Mouse (Mus musculus): ENCODE measurements around the gene Vmn1r42. TPM values are rescaled to one million over a fixed set of nuclear protein-coding genes. Genes with fewer than 3 reads are reported as not detected.
A peak's percentile ranks its signal among the peaks of the same experiment; 100 is the strongest.
"Not testable (repeated sequence)": the region's sequence is repeated elsewhere in the genome, so short reads cannot be mapped to it uniquely, and the experiment has no call there.

The Vmn1r42 gene
- not detected in 2 replicates for total RNA-seq (2014; rRNA removed)
- polyA plus RNA-seq (2015; fragmentation: Nextera tagmentation; extraction: Ambion mirVana) = not detected in 2 replicates

DNA sequence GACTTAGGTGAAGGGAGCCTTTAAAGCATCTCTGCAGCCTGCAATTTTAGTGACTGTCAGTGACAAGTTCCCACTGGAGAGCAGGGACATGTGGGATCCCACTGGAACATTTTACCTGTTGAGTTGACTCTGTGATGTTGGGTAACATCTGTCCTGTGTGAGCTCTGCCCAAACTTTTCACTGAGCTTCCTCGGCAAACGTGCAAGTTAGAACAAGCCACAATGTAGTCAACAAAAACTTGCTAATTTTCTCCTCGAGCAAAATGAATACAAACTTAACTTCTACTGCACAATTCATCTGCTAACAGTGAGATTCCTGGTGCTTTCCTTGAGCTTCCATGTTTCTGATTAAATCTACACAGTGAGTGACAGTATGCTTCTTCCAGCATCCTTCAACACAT lies at the start of gene Vmn1r42, which contains the start of gene Vmn1r43:
Vmn1r42 (minus strand) TSS at position 101 of the 400 bp plus-strand sequence.
Vmn1r43 (minus strand) TSS at position 101 of the 400 bp plus-strand sequence.
- H3K27me3 ChIP-seq (ENCODE audit: insufficient read depth, low read length); H3K4me2 ChIP-seq (ENCODE audit: low read depth); H3K4me1 ChIP-seq (ENCODE audit: insufficient read depth); H3K9me3 ChIP-seq (ENCODE audit: low read length); H3K27ac ChIP-seq (ENCODE audit: low read depth, low read length); ATAC-seq; H3K36me3 ChIP-seq (ENCODE audit: insufficient read depth); DNase-seq; H3K4me3 ChIP-seq (ENCODE audit: low read depth, low read length); H3K9ac ChIP-seq: not testable (repeated sequence)
- WGBS = 81% methylated on average over 3 of the region's 3 CpGs

GRCm38 (mm10) chr6:89883812-89884211 lies 7.6 kb upstream of the Vmn1r42 start:
- Histone ChIP-seq H3K27me3 (ENCODE audit: insufficient read depth, low read length) (no peaks in the 10 kb centered on the region), H3K4me3 (ENCODE audit: low read depth, low read length) (no peak overlapping the region), H3K36me3 (ENCODE audit: insufficient read depth) (no peaks in the 10 kb centered on the region), H3K4me1 (ENCODE audit: insufficient read depth) (no peaks in the 10 kb centered on the region), H3K27ac (ENCODE audit: low read depth, low read length) (no peak overlapping the region), H3K9ac (no peak overlapping the region), H3K9me3 (ENCODE audit: low read length) (0 out of 2 replicates have a peak, but pooled peaks cover 3% of the 10 kb centered on the region), H3K4me2 (ENCODE audit: low read depth) (no peak overlapping the region)
- peak; percentile 0 for DNase-seq
- no peak for TF ChIP-seq CTCF (IDR thresholded peaks at IDR 0.05; ENCODE audit: low read depth)
- peak; percentile 53; the same call in 1 of the 2 replicates for ATAC-seq
- 58% methylated on average over 2 of the region's 2 CpGs for WGBS

DNA sequence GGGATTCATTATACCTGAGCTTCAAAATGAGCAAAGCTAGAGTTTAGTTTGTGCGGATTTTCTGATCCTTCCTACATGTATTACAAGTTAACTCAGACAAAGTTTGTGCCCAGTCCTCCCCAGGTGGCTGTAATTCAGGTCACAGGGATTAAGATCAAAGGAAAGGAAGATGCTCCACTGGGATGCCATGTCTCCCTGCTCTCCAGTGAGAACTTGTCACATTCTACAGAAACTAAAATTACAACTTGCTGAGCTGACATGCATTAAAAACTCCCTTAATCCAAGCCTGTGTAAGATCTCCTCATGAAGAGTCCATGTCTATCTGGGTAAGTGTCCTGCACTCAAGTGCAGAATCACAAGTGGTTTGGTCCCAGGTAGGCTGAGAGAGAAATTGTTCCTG lies 7.1 kb upstream of the Vmn1r42 start, which contains the start of gene Vmn1r44:
Vmn1r44 (plus strand) TSS at position 301 of the 400 bp plus-strand sequence.
- DNase-seq = no peak
- WGBS = 92% methylated on average over 1 of the region's 1 CpGs
- no peak for ATAC-seq
- H3K4me2 ChIP-seq (ENCODE audit: low read depth) = no peak within 1 kb of the TSS
- H3K4me1 ChIP-seq (ENCODE audit: insufficient read depth) = no peaks in the 10 kb centered on the region
- 0 out of 2 replicates have a peak, but pooled peaks cover 3% of the 10 kb centered on the region for H3K9me3 ChIP-seq (ENCODE audit: low read length)
- no peak for TF ChIP-seq CTCF (IDR thresholded peaks at IDR 0.05; ENCODE audit: low read depth)
- no peaks in the 10 kb centered on the region for H3K27me3 ChIP-seq (ENCODE audit: insufficient read depth, low read length)
- no peak within 1 kb of the TSS for H3K9ac ChIP-seq
- no peak within 1 kb of the TSS for H3K27ac ChIP-seq (ENCODE audit: low read depth, low read length)
- H3K4me3 ChIP-seq (ENCODE audit: low read depth, low read length) = no peak within 1 kb of the TSS
- no peaks in the 10 kb centered on the region for H3K36me3 ChIP-seq (ENCODE audit: insufficient read depth)

GRCm38 (mm10) chr6:89880867-89881266 lies 4.7 kb upstream of the Vmn1r42 start:
- H3K27ac ChIP-seq (ENCODE audit: low read depth, low read length) = no peak overlapping the region
- no peak overlapping the region for H3K9ac ChIP-seq
- no peak for ATAC-seq
- no peak overlapping the region for H3K4me3 ChIP-seq (ENCODE audit: low read depth, low read length)
- no peaks in the 10 kb centered on the region for H3K4me1 ChIP-seq (ENCODE audit: insufficient read depth)
- no peaks in the 10 kb centered on the region for H3K9me3 ChIP-seq (ENCODE audit: low read length)
- no peak overlapping the region for H3K4me2 ChIP-seq (ENCODE audit: low read depth)
- DNase-seq = no peak
- H3K36me3 ChIP-seq (ENCODE audit: insufficient read depth) = no peaks in the 10 kb centered on the region
- TF ChIP-seq CTCF (IDR thresholded peaks at IDR 0.05; ENCODE audit: low read depth) = no peak
- H3K27me3 ChIP-seq (ENCODE audit: insufficient read depth, low read length) = no peaks in the 10 kb centered on the region

DNA sequence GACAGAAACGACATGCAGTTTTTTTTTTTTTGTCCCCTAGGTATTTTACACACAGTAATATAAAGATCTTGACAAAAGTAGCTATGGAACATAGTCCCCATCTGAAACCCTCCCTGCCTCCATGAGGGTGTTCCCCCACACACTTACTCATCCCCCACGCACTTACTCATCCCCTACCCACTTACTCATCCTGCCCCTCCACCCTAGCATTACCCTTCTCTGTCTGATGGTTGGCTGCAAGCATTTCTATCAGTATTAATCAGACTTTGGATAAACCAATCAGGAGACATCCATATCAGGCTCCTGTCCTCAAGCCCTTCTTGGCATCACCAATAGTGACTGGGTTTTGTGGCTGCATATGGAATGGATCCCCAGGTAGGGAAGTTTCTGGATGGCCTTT lies 750 bp upstream of the Vmn1r42 start:
- Histone ChIP-seq H3K36me3 (ENCODE audit: insufficient read depth) (no peaks in the 10 kb centered on the region), H3K27ac (ENCODE audit: low read depth, low read length) (no peak overlapping the region), H3K27me3 (ENCODE audit: insufficient read depth, low read length) (no peaks in the 10 kb centered on the region), H3K9ac (no peak overlapping the region), H3K4me3 (ENCODE audit: low read depth, low read length) (no peak overlapping the region), H3K9me3 (ENCODE audit: low read length) (no peaks in the 10 kb centered on the region), H3K4me2 (ENCODE audit: low read depth) (no peak overlapping the region), H3K4me1 (ENCODE audit: insufficient read depth) (no peaks in the 10 kb centered on the region)
- no peak for DNase-seq
- TF ChIP-seq CTCF (IDR thresholded peaks at IDR 0.05; ENCODE audit: low read depth) = no peak
- 79% methylated on average over 2 of the region's 2 CpGs for WGBS
- ATAC-seq = no peak

DNA sequence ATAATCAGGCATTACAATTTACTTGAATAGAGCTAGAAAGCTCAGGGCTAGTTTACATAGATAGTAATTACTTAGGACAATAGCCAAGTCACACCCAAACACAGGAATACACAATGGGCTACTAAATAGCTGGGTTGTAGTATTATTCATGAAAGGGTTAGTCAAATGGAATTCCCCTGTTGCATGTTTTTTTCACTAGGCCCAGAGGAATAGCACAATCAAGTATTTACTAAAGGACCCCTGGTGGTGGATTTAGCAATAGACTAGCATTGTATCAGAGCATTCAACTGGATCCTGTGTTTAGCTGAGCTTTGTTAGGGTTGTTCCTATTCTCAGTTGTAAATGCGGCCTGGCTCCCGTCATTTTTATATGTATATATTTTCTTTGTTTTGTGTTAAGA lies 8.2 kb downstream of the Vmn1r42 start:
- ATAC-seq = no peak
- TF ChIP-seq CTCF (IDR thresholded peaks at IDR 0.05; ENCODE audit: low read depth) = no peak
- WGBS = 71% methylated on average over 2 of the region's 2 CpGs

DNA sequence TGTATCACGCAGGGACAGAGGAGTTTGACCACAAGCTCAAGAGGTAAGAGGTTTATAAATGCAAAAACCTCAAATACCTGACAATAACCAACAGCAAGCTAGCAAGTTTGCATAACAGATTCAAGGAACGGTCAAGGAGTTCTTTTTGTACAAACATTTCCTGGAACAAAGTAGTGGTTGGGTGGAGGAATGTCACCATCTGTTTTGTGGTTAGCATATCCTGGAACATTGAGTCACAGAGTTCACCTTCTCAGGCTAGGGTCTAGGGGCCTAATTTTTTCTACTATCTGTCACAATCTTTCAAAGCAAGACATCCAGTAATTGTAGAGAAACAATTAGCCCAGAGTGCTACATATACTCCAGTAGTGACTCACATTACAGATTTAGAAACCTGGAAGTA lies 8.9 kb downstream of the Vmn1r42 start:
- H3K4me1 ChIP-seq (ENCODE audit: insufficient read depth) = no peaks in the 10 kb centered on the region
- DNase-seq (no peak), ATAC-seq (no peak)
- H3K9ac ChIP-seq = no peak overlapping the region
- H3K4me3 ChIP-seq (ENCODE audit: low read depth, low read length) = no peak overlapping the region
- 95% methylated on average over 2 of the region's 2 CpGs for WGBS
- H3K27me3 ChIP-seq (ENCODE audit: insufficient read depth, low read length) = no peaks in the 10 kb centered on the region
- peaks cover 6% of the 10 kb centered on the region; the same call in 1 of the 2 replicates for H3K9me3 ChIP-seq (ENCODE audit: low read length)
- TF ChIP-seq CTCF (IDR thresholded peaks at IDR 0.05; ENCODE audit: low read depth) = no peak
- no peak overlapping the region for H3K27ac ChIP-seq (ENCODE audit: low read depth, low read length)
- no peaks in the 10 kb centered on the region for H3K36me3 ChIP-seq (ENCODE audit: insufficient read depth)
- no peak overlapping the region for H3K4me2 ChIP-seq (ENCODE audit: low read depth)

More for the DNA sequence above, 8.2 kb downstream of the Vmn1r42 start:
- DNase-seq = no peak
- H3K9me3 ChIP-seq (ENCODE audit: low read length) = peaks cover 6% of the 10 kb centered on the region; the same call in 1 of the 2 replicates
- H3K4me3 ChIP-seq (ENCODE audit: low read depth, low read length) = no peak overlapping the region
- H3K4me1 ChIP-seq (ENCODE audit: insufficient read depth) = no peaks in the 10 kb centered on the region
- no peak overlapping the region for H3K9ac ChIP-seq
- H3K27ac ChIP-seq (ENCODE audit: low read depth, low read length) = no peak overlapping the region
- H3K4me2 ChIP-seq (ENCODE audit: low read depth) = no peak overlapping the region
- H3K27me3 ChIP-seq (ENCODE audit: insufficient read depth, low read length) = no peaks in the 10 kb centered on the region
- H3K36me3 ChIP-seq (ENCODE audit: insufficient read depth) = no peaks in the 10 kb centered on the region

Measured in forebrain, postnatal 0 days (tissue).